Mouse (Mus musculus): ENCODE results near the gene Washc4. TPM values are rescaled to one million over a fixed set of nuclear protein-coding genes. Genes with fewer than 3 reads are reported as not detected.
A peak's percentile ranks its signal among the peaks of the same experiment; 100 is the strongest.

The Washc4 gene
- polyA plus RNA-seq, 1 experiment from 2014 or later, result 36.6 TPM

DNA sequence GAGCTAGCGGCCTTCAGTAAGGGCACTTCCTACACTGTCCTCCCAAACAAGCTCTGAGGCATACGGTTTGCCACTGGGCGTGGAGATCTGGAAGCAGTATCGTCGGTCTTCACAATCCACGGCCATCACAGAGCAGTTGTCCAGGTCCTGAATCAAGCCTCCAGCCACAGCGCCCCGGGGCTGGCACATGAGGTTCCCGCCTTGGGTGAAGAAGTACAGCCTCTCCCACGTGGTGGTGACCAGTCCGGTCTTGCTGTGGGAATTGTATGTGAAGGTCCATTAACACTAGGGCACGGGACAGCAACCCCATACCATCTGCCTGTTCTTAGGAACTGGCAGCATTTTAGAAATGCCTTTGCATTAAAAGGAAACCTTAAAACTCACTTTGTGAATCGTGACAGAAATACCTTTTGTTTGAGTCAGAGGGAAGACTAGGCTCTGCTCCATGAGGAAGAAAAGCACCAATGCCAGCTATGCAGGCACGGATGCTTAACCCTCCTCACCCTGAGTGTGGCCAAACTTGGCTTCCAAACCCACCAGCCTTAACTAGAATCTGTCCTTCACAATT, 69.2 kb downstream of the Washc4 start:
- no peaks in the 10 kb centered on the region for H3K4me1 ChIP-seq (replicated peaks; ENCODE audit: control insufficient read depth, insufficient read depth, low read length)
- no peaks in the 10 kb centered on the region for H3K27me3 ChIP-seq (ENCODE audit: control insufficient read depth, insufficient read depth, low read depth, low read length)
- H3K27ac ChIP-seq (ENCODE audit: low read length), result no peak overlapping the region
- H3K36me3 ChIP-seq (ENCODE audit: control insufficient read depth, insufficient read depth, low read length), result peaks cover 18% of the 10 kb centered on the region
- 90% methylated on average over 14 of the region's 14 CpGs for WGBS
- H3K9me3 ChIP-seq (ENCODE audit: control insufficient read depth, low read length), result no peaks in the 10 kb centered on the region
- ATAC-seq (ENCODE audit: low read depth), result no peak
- no peak overlapping the region for H3K9ac ChIP-seq (ENCODE audit: low read length)
- no peak overlapping the region for H3K4me2 ChIP-seq (ENCODE audit: low read depth, low read length)
- no peak overlapping the region for H3K4me3 ChIP-seq (ENCODE audit: low read length)

DNA sequence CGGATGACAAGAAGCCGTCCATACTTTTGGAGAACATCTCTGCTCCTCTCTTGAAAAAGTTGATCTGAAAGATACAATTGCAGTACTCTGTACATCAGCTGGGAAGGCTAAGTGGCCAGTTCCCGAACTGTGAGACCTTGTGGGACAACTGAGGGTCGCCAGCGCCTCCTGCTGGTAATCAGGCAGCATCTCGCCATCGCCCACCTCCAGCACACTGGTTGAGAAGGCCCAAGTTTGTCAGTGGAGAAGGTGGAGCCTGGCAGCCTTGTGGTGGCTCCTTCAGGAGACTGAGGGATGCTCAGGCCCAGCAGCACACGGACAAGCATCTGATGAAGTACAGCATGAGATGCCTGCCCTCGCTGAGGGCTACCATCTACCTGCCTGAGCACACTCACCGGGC, 73.8 kb downstream of the Washc4 start:
- no peaks in the 10 kb centered on the region for H3K9me3 ChIP-seq (ENCODE audit: control insufficient read depth, low read length)
- peaks cover 9% of the 10 kb centered on the region for H3K36me3 ChIP-seq (ENCODE audit: control insufficient read depth, insufficient read depth, low read length)
- no peak overlapping the region for H3K9ac ChIP-seq (ENCODE audit: low read length)
- H3K27me3 ChIP-seq (ENCODE audit: control insufficient read depth, insufficient read depth, low read depth, low read length), result no peaks in the 10 kb centered on the region
- no peaks in the 10 kb centered on the region for H3K4me1 ChIP-seq (replicated peaks; ENCODE audit: control insufficient read depth, insufficient read depth, low read length)
- H3K4me3 ChIP-seq (ENCODE audit: low read length), result no peak overlapping the region
- no peak overlapping the region for H3K27ac ChIP-seq (ENCODE audit: low read length)
- H3K4me2 ChIP-seq (ENCODE audit: low read depth, low read length), result no peak overlapping the region
- no peak for ATAC-seq (ENCODE audit: low read depth)
- 58% methylated on average over 10 of the region's 10 CpGs for WGBS

DNA sequence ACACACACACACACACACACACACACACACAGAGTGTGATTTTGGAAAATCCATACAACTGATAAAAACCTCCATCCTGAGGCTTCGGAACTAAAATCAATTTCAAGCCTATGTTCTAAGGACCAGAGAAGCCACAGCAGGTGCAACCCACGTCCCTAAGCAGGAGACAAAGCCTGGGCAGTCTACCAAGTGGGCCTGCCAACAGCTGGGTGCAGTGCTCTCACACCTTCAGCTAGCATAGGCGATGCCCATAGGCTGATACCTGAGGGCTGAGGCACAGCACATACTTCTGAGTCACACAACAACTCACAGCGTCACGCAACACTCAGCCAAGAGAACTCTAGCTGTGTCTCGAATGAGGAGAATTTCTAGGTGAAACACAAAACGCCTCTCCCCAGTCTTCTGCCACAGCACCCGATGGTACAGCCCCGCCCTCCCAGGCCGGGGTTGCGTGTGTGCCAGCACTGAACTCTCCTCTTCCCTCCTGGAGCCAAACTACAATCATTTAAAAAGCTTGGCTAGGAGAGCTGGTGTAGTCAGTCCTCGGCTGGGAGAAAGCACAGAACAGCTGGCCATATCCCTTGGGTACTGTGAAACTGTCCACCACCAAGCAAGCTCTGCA, 75.4 kb downstream of the Washc4 start:
- no peaks in the 10 kb centered on the region for H3K9me3 ChIP-seq (ENCODE audit: control insufficient read depth, low read length)
- no peaks in the 10 kb centered on the region; the same call in 1 of the 2 replicates for H3K4me1 ChIP-seq (replicated peaks; ENCODE audit: control insufficient read depth, insufficient read depth, low read length)
- no peak overlapping the region for H3K4me2 ChIP-seq (ENCODE audit: low read depth, low read length)
- H3K27me3 ChIP-seq (ENCODE audit: control insufficient read depth, insufficient read depth, low read depth, low read length), result no peaks in the 10 kb centered on the region
- no peak for ATAC-seq (ENCODE audit: low read depth)
- peaks cover 5% of the 10 kb centered on the region; the same call in 1 of the 2 replicates for H3K36me3 ChIP-seq (ENCODE audit: control insufficient read depth, insufficient read depth, low read length)
- H3K4me3 ChIP-seq (ENCODE audit: low read length), result no peak overlapping the region
- no peak overlapping the region for H3K9ac ChIP-seq (ENCODE audit: low read length)
- no peak overlapping the region for H3K27ac ChIP-seq (ENCODE audit: low read length)
- 77% methylated on average over 12 of the region's 12 CpGs for WGBS

DNA sequence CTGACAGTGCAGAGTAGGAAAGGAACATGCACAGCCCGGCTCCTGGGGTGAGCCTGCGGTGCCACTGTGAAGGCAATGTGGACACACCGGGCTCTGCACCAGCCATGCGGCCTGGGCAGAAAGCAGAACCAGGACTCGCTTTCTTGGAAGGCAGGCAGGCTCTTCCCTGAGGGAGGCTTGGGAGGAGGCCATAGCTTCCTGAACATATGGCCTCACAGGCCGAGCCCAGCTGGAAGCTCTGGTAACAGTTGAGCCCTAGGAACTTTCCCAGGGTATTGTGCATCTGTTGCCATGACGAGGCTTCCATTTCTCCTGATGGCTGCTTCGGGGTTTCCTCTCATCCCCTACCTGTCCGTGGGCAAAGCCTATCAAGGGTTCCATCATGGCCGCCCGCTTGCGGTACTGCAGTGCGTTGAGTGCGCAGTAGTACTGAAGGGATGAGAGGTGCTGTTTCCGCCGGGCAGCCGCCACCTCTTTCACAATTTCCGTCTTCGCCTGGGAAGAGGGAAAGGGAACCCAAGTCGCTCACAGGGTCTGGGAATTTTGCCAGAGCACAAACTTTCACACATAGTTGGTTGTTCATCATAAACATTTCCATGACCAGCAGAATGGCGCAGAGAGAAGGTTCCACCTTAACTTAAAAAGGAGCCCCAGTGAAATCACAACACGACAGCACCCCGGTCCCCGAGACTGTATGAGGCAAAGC, 77.0 kb downstream of the Washc4 start:
- ATAC-seq (ENCODE audit: low read depth), result peak; percentile 54
- no peak overlapping the region for H3K4me2 ChIP-seq (ENCODE audit: low read depth, low read length)
- H3K27ac ChIP-seq (ENCODE audit: low read length), result no peak overlapping the region

DNA sequence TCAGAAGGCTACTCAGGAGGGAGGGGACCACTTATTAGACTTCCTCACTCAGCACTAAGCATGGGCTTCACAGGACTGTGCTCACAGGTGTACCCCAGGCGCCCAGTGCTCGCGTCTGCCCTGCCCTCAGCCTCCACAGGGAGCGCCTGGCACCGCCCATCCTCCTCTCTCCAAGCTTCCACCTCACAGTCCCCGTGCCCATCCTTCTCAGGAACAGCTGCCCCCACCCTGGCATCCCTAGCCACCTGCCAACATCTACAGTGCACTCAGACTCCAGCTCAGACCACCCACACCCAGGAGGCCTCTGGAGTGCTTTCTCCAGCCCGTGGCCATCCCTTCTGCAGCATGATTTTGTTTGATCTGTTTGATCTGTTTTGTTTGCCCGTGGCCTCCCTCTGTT, 80.5 kb downstream of the Washc4 start:
- Histone ChIP-seq H3K9me3 (ENCODE audit: control insufficient read depth, low read length) (no peaks in the 10 kb centered on the region), H3K27ac (ENCODE audit: low read length) (no peak overlapping the region), H3K36me3 (ENCODE audit: control insufficient read depth, insufficient read depth, low read length) (peaks cover 5% of the 10 kb centered on the region; the same call in 1 of the 2 replicates), H3K4me1 (replicated peaks; ENCODE audit: control insufficient read depth, insufficient read depth, low read length) (no peaks in the 10 kb centered on the region; the same call in none of the 2 replicates), H3K4me2 (ENCODE audit: low read depth, low read length) (no peak overlapping the region), H3K27me3 (ENCODE audit: control insufficient read depth, insufficient read depth, low read depth, low read length) (no peaks in the 10 kb centered on the region), H3K9ac (ENCODE audit: low read length) (no peak overlapping the region), H3K4me3 (ENCODE audit: low read length) (no peak overlapping the region)
- 47% methylated on average over 8 of the region's 8 CpGs for WGBS
- ATAC-seq (ENCODE audit: low read depth), result 0 out of 2 replicates have a peak, but pooled peaks have one; percentile 50

More for the DNA sequence above, 77.0 kb downstream of the Washc4 start:
- Histone ChIP-seq H3K9ac (ENCODE audit: low read length) (no peak overlapping the region), H3K9me3 (ENCODE audit: control insufficient read depth, low read length) (no peaks in the 10 kb centered on the region), H3K4me1 (replicated peaks; ENCODE audit: control insufficient read depth, insufficient read depth, low read length) (no peaks in the 10 kb centered on the region; the same call in none of the 2 replicates), H3K4me3 (ENCODE audit: low read length) (no peak overlapping the region), H3K27me3 (ENCODE audit: control insufficient read depth, insufficient read depth, low read depth, low read length) (no peaks in the 10 kb centered on the region), H3K36me3 (ENCODE audit: control insufficient read depth, insufficient read depth, low read length) (peaks cover 5% of the 10 kb centered on the region; the same call in 1 of the 2 replicates)
- 81% methylated on average over 24 of the region's 24 CpGs for WGBS

DNA sequence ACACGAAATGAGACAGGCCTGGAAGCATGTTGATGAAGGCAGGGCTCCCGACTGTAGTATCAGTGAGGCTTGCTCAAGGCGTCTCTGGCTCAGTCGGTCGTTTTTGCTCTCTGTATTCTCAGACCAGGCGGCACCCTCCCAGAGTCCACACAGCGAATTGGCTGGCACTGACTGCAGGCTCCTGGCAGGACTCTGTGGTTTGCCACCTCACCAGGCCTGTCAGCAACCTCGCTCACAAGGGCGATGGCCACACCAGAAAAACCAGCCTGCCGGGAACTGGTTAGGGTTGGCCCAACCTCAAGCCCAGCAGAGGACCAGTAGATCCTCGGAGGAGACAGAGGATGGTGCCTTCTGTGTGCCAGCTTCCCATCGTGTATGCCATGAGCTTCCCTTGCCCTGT, 81.3 kb downstream of the Washc4 start:
- Histone ChIP-seq H3K9me3 (ENCODE audit: control insufficient read depth, low read length) (no peaks in the 10 kb centered on the region), H3K9ac (ENCODE audit: low read length) (no peak overlapping the region), H3K36me3 (ENCODE audit: control insufficient read depth, insufficient read depth, low read length) (peaks cover 5% of the 10 kb centered on the region; the same call in 1 of the 2 replicates), H3K27ac (ENCODE audit: low read length) (no peak overlapping the region), H3K4me3 (ENCODE audit: low read length) (no peak overlapping the region), H3K27me3 (ENCODE audit: control insufficient read depth, insufficient read depth, low read depth, low read length) (no peaks in the 10 kb centered on the region), H3K4me2 (ENCODE audit: low read depth, low read length) (no peak overlapping the region), H3K4me1 (replicated peaks; ENCODE audit: control insufficient read depth, insufficient read depth, low read length) (no peaks in the 10 kb centered on the region; the same call in none of the 2 replicates)
- ATAC-seq (ENCODE audit: low read depth), result no peak
- WGBS, result 70% methylated on average over 12 of the region's 12 CpGs

DNA sequence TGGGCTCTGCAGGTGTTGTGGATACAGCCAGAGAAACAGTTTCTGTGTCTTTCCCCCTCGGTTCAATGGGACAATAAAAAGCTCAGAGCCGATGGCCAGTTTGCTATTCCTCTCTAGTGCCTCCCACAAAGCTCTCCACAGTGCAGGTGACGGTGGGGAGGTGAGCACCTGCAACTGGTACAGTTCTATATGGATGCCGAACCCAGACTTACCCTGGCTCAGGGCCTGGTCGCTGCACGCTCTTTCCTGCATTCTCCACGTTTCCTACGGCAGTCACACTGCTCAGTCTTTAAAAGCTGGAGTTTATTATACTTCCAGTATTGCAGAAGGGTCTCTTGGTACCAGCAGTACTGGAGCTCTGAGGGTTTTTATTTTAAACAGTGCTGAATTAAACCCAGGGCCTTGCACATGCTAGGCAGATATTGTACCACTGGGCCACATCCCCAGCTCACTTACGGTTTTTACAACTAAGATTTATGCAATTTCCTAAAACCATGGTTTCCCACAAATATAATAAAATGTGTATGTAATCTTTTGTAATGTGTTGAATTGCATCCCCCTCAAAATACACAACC, 83.6 kb downstream of the Washc4 start:
- no peak overlapping the region for H3K27ac ChIP-seq (ENCODE audit: low read length)
- H3K4me2 ChIP-seq (ENCODE audit: low read depth, low read length), result no peak overlapping the region
- H3K36me3 ChIP-seq (ENCODE audit: control insufficient read depth, insufficient read depth, low read length), result no peaks in the 10 kb centered on the region
- 89% methylated on average over 9 of the region's 9 CpGs for WGBS
- no peak for ATAC-seq (ENCODE audit: low read depth)
- H3K9me3 ChIP-seq (ENCODE audit: control insufficient read depth, low read length), result no peaks in the 10 kb centered on the region
- no peaks in the 10 kb centered on the region for H3K27me3 ChIP-seq (ENCODE audit: control insufficient read depth, insufficient read depth, low read depth, low read length)
- H3K4me1 ChIP-seq (replicated peaks; ENCODE audit: control insufficient read depth, insufficient read depth, low read length), result no peaks in the 10 kb centered on the region; the same call in none of the 2 replicates
- no peak overlapping the region for H3K4me3 ChIP-seq (ENCODE audit: low read length)
- H3K9ac ChIP-seq (ENCODE audit: low read length), result no peak overlapping the region

DNA sequence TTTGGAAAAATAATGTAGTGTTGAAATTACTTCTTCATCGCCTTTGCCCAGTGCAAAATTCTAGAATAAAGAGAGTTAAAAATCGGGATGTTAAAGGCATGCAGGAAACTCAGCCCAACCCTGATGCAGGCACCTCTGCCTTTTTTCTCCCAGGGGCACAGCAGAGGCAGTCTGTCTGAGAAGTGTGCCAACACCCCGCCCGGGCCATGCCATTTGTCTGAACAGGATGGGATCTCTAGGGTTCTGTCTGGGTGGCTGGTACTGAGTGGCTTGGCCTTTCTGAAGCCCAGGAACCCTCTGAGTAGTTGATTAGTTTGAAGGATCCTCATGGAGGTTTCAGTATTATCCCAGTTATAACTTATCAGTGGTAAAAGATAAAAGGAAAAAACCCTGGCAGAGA, 84.7 kb downstream of the Washc4 start:
- no peak overlapping the region for H3K4me2 ChIP-seq (ENCODE audit: low read depth, low read length)
- H3K27ac ChIP-seq (ENCODE audit: low read length), result no peak overlapping the region
- no peak for ATAC-seq (ENCODE audit: low read depth)
- no peaks in the 10 kb centered on the region for H3K27me3 ChIP-seq (ENCODE audit: control insufficient read depth, insufficient read depth, low read depth, low read length)
- H3K9me3 ChIP-seq (ENCODE audit: control insufficient read depth, low read length), result no peaks in the 10 kb centered on the region
- H3K9ac ChIP-seq (ENCODE audit: low read length), result no peak overlapping the region
- no peaks in the 10 kb centered on the region; the same call in none of the 2 replicates for H3K4me1 ChIP-seq (replicated peaks; ENCODE audit: control insufficient read depth, insufficient read depth, low read length)
- no peak overlapping the region for H3K4me3 ChIP-seq (ENCODE audit: low read length)
- no peaks in the 10 kb centered on the region for H3K36me3 ChIP-seq (ENCODE audit: control insufficient read depth, insufficient read depth, low read length)
- WGBS, result 88% methylated on average over 4 of the region's 4 CpGs

DNA sequence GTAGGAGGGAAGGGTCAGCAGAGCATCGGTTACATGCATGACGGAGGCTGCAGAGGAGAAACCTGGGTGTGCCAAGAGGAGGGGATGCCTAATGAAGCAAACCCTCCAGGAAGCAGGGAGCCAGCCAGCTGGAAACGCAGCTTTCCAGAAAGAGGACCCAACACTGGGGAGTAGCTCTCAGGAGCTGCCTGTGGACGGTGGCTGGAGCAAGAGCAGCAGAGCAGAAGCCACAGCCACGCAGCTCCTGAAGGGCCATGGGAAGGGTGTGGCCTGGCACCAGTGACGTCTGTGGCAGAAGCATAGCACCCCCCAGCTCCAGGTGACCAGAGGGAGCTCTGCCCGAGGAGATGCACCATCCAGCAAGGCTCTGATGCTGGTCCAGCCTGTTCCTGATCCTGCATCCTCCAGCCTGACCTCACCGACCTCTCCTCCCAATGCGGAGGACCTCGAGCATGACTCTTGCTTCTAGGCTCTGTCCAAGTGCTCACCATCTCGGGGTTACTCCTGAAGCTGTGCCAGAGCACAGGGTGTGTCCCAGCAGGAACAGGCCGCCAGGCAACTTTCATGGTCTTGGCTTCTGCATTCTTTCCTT, 85.7 kb downstream of the Washc4 start:
- no peak overlapping the region for H3K4me3 ChIP-seq (ENCODE audit: low read length)
- no peak overlapping the region for H3K27ac ChIP-seq (ENCODE audit: low read length)
- WGBS, result 81% methylated on average over 12 of the region's 12 CpGs
- no peaks in the 10 kb centered on the region for H3K9me3 ChIP-seq (ENCODE audit: control insufficient read depth, low read length)
- ATAC-seq (ENCODE audit: low read depth), result no peak
- no peaks in the 10 kb centered on the region for H3K27me3 ChIP-seq (ENCODE audit: control insufficient read depth, insufficient read depth, low read depth, low read length)
- no peak overlapping the region for H3K4me2 ChIP-seq (ENCODE audit: low read depth, low read length)
- H3K36me3 ChIP-seq (ENCODE audit: control insufficient read depth, insufficient read depth, low read length), result no peaks in the 10 kb centered on the region
- H3K4me1 ChIP-seq (replicated peaks; ENCODE audit: control insufficient read depth, insufficient read depth, low read length), result peaks cover under 1% of the 10 kb centered on the region
- H3K9ac ChIP-seq (ENCODE audit: low read length), result no peak overlapping the region

Data from lung, embryonic 16.5 days (tissue).